Mouse (Mus musculus): ENCODE measurements around the gene Fbxl21. TPM values are rescaled to one million over a fixed set of nuclear protein-coding genes. Genes with fewer than 3 reads are reported as not detected.

The Fbxl21 gene
- polyA plus RNA-seq, 1 experiment = 2.2 TPM

DNA sequence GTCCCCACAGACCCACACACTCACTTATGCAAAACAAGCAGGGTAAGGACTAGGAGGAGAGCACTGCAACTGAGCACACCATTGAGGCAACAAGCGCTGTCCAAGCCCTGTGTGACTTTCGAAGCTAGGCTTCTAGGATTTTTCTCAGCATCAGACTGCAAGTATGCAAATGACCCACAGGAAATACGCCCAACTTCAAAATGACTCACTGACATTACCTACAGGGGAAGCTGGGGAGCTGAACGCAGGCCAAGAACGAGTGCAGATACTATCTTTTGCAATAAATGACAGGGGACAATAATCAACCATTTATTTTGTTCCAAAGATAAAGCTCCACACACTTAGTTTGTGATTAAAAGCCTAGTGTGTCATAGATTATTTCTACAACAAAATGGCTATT lies 34.3 kb upstream of the Fbxl21 start:
- Histone ChIP-seq H3K4me3 (ENCODE audit: low read depth, low read length) (no peak overlapping the region), H3K27me3 (ENCODE audit: control insufficient read depth, insufficient read depth, low read length) (no peaks in the 10 kb centered on the region), H3K4me1 (ENCODE audit: control insufficient read depth, insufficient read depth, insufficient read length, low read length) (no peaks in the 10 kb centered on the region), H3K27ac (ENCODE audit: insufficient read depth, low read depth, low read length) (no peak overlapping the region), H3K36me3 (ENCODE audit: control insufficient read depth, insufficient read depth, low read length) (no peaks in the 10 kb centered on the region)
- 26% methylated on average over 5 of the region's 5 CpGs for WGBS
- TF ChIP-seq CTCF (IDR thresholded peaks at IDR 0.05; ENCODE audit: extremely low read depth, insufficient read length, insufficient replicate concordance, low read depth, low read length) = no peak
- no peak for TF ChIP-seq POLR2A (IDR thresholded peaks at IDR 0.05; ENCODE audit: low read depth, low read length)

DNA sequence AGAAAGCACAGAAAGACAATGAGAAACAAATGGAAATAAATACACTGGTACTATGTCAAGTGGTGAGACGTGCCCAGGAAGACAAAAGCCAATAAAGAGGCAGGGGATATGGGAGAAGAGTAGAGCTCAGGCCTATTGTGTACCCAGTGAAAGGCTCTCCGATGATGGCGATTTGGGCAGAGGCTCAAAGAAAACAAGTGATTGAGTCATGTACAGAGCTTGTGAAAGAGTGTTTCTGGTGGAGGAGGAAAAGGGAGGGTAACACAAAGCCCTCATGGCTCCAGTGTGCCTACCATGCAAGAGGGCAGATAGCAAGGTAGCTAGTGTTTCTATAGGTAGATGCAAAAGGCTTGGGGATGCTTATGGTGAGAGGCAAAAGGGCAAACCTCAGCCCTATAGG lies 27.8 kb upstream of the Fbxl21 start:
- no peaks in the 10 kb centered on the region for H3K4me1 ChIP-seq (ENCODE audit: control insufficient read depth, insufficient read depth, insufficient read length, low read length)
- H3K36me3 ChIP-seq (ENCODE audit: control insufficient read depth, insufficient read depth, low read length) = no peaks in the 10 kb centered on the region
- H3K27me3 ChIP-seq (ENCODE audit: control insufficient read depth, insufficient read depth, low read length) = no peaks in the 10 kb centered on the region
- WGBS = 68% methylated on average over 3 of the region's 3 CpGs
- TF ChIP-seq POLR2A (IDR thresholded peaks at IDR 0.05; ENCODE audit: low read depth, low read length) = no peak
- TF ChIP-seq CTCF (IDR thresholded peaks at IDR 0.05; ENCODE audit: extremely low read depth, insufficient read length, insufficient replicate concordance, low read depth, low read length) = no peak
- H3K27ac ChIP-seq (ENCODE audit: insufficient read depth, low read depth, low read length) = no peak overlapping the region
- H3K4me3 ChIP-seq (ENCODE audit: low read depth, low read length) = no peak overlapping the region

DNA sequence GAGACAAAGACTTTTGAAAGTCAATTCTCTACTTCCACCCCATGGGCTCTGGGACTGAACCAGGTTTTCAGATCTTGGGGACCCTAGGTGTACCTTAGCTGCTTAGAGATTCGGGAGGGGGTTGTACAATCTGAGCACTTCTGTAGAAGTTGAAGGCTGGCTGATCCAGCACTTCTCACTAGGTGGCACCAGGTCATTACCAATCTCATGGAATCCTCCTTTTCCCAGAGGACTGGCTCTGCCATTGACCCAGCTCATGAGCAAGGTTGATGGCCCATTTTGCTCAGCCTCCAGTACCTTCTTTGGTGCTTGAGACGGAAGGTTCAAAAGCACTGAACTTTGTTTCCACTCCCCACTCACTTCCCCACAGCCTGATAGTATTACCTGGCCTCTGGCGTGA lies 22.1 kb upstream of the Fbxl21 start:
- WGBS = 61% methylated on average over 3 of the region's 3 CpGs
- Histone ChIP-seq H3K36me3 (ENCODE audit: control insufficient read depth, insufficient read depth, low read length) (no peaks in the 10 kb centered on the region), H3K27me3 (ENCODE audit: control insufficient read depth, insufficient read depth, low read length) (no peaks in the 10 kb centered on the region), H3K4me1 (ENCODE audit: control insufficient read depth, insufficient read depth, insufficient read length, low read length) (no peaks in the 10 kb centered on the region), H3K4me3 (ENCODE audit: low read depth, low read length) (no peak overlapping the region), H3K27ac (ENCODE audit: insufficient read depth, low read depth, low read length) (no peak overlapping the region)
- TF ChIP-seq POLR2A (IDR thresholded peaks at IDR 0.05; ENCODE audit: low read depth, low read length) (no peak), CTCF (IDR thresholded peaks at IDR 0.05; ENCODE audit: extremely low read depth, insufficient read length, insufficient replicate concordance, low read depth, low read length) (peak; percentile 32; the same call in 1 of the 2 replicates)

DNA sequence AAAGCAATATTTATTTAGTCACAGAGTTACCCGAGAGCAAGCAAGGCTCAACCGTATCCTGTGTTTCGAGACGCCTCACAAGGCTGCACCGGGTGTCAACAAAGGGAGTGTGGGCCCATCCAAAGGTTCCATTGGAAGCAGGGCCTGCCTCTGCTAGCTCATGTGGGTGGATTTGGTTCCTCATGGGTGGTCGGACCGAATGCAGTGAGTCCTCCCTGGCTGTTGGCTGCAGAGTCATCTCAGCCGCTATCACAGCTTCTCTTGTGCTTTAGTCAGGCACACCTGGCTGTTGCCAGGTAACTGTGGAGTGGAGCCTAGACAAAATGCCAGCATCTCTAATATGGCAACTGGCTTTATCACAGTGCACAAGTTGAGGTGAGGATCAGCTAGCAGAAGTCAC lies 21.6 kb upstream of the Fbxl21 start:
- no peaks in the 10 kb centered on the region for H3K4me1 ChIP-seq (ENCODE audit: control insufficient read depth, insufficient read depth, insufficient read length, low read length)
- H3K27me3 ChIP-seq (ENCODE audit: control insufficient read depth, insufficient read depth, low read length) = no peaks in the 10 kb centered on the region
- WGBS = 83% methylated on average over 8 of the region's 8 CpGs
- TF ChIP-seq POLR2A (IDR thresholded peaks at IDR 0.05; ENCODE audit: low read depth, low read length) (no peak), CTCF (IDR thresholded peaks at IDR 0.05; ENCODE audit: extremely low read depth, insufficient read length, insufficient replicate concordance, low read depth, low read length) (no peak)
- no peak overlapping the region for H3K27ac ChIP-seq (ENCODE audit: insufficient read depth, low read depth, low read length)
- H3K4me3 ChIP-seq (ENCODE audit: low read depth, low read length) = no peak overlapping the region
- H3K36me3 ChIP-seq (ENCODE audit: control insufficient read depth, insufficient read depth, low read length) = no peaks in the 10 kb centered on the region

DNA sequence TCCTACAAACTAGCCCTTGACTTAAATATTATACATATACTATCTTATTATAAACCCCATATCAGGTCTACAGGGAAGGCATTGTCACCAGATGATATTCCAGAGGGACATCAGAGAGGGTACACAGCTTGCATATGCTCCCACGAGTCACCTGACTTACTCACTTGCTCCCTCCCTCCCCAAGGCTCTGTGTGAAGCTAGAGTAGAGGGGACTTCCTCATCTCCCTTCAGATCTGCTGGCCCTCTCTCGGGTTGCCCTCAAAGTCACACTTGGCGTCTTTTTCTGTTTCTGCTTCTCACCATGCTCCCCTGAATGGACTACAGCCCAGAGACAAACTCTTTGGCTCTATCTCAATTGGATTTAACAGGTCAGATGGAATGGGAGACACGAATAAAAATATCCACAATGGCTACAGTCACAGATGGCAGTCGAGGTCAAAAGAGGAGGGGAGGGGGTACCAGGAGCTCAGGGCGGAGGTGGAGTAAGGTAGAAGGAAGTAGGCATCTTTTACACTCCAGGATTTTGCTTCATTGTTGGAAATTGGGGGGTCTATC lies 20.3 kb upstream of the Fbxl21 start:
- Histone ChIP-seq H3K36me3 (ENCODE audit: control insufficient read depth, insufficient read depth, low read length) (no peaks in the 10 kb centered on the region), H3K27me3 (ENCODE audit: control insufficient read depth, insufficient read depth, low read length) (no peaks in the 10 kb centered on the region), H3K27ac (ENCODE audit: insufficient read depth, low read depth, low read length) (no peak overlapping the region), H3K4me3 (ENCODE audit: low read depth, low read length) (no peak overlapping the region), H3K4me1 (ENCODE audit: control insufficient read depth, insufficient read depth, insufficient read length, low read length) (no peaks in the 10 kb centered on the region)
- TF ChIP-seq CTCF (IDR thresholded peaks at IDR 0.05; ENCODE audit: extremely low read depth, insufficient read length, insufficient replicate concordance, low read depth, low read length) = no peak
- WGBS = 62% methylated on average over 6 of the region's 6 CpGs

DNA sequence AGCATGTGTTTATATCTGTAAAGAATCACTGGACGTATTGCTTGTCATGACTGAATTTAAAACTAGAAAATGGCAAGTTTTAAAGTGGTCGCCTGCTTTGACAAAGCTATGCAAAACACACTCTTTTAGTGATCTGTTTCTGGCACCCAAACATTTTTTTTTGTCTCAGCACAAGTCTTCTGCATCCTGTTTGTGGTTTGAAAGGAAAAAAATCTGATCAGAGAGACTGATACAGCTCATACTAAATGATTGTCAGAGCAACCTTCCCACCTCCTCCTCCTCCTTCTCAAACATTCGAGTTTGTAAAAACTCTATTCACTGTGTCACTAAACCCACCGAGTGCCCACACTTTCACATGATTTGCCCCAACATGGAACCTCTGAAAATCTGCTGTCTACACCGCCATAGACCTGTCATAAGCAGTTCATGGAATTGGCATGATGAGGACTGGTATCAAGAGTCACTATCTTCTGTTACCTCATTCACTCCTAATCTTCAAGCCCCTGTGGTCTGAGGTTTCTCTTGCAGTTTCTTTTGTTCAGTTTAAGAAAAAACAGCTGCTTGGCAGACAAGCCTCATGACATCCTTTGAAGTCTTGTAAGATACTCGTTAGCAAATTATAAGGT lies 15.3 kb upstream of the Fbxl21 start:
- WGBS = 66% methylated on average over 6 of the region's 6 CpGs

DNA sequence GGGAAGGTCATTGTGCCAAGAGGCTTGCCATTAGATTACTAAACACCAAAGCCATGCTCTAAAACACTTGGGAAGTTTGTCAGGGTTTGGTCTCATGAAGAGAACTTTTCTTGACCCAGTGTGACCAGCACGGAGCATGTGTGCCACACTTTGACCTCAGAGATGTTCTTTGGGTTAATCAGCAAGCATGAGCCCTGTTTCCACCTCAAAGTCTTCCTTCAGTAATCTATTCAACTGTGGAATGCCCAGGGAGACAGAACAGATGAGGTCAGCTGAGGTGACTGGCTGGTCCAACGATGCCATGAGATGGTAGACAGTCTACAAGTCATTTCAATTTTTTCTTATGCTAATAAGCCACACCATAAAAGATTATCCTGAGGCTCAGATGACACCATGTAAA lies 12.5 kb upstream of the Fbxl21 start:
- Histone ChIP-seq H3K27me3 (ENCODE audit: control insufficient read depth, insufficient read depth, low read length) (no peaks in the 10 kb centered on the region), H3K4me1 (ENCODE audit: control insufficient read depth, insufficient read depth, insufficient read length, low read length) (no peaks in the 10 kb centered on the region), H3K27ac (ENCODE audit: insufficient read depth, low read depth, low read length) (no peak overlapping the region), H3K4me3 (ENCODE audit: low read depth, low read length) (no peak overlapping the region), H3K36me3 (ENCODE audit: control insufficient read depth, insufficient read depth, low read length) (no peaks in the 10 kb centered on the region)
- 76% methylated on average over 2 of the region's 2 CpGs for WGBS
- TF ChIP-seq CTCF (IDR thresholded peaks at IDR 0.05; ENCODE audit: extremely low read depth, insufficient read length, insufficient replicate concordance, low read depth, low read length) (no peak), POLR2A (IDR thresholded peaks at IDR 0.05; ENCODE audit: low read depth, low read length) (no peak)

More for the DNA sequence above, 15.3 kb upstream of the Fbxl21 start:
- Histone ChIP-seq H3K27me3 (ENCODE audit: control insufficient read depth, insufficient read depth, low read length) (no peaks in the 10 kb centered on the region), H3K27ac (ENCODE audit: insufficient read depth, low read depth, low read length) (no peak overlapping the region), H3K4me3 (ENCODE audit: low read depth, low read length) (no peak overlapping the region), H3K4me1 (ENCODE audit: control insufficient read depth, insufficient read depth, insufficient read length, low read length) (no peaks in the 10 kb centered on the region), H3K36me3 (ENCODE audit: control insufficient read depth, insufficient read depth, low read length) (no peaks in the 10 kb centered on the region)
- TF ChIP-seq CTCF (IDR thresholded peaks at IDR 0.05; ENCODE audit: extremely low read depth, insufficient read length, insufficient replicate concordance, low read depth, low read length) (no peak), POLR2A (IDR thresholded peaks at IDR 0.05; ENCODE audit: low read depth, low read length) (no peak)

All from small intestine, adult 2 months (tissue).